Mouse (Mus musculus) liver, embryonic 14 days (tissue): ENCODE measurements around the gene Mettl17. TPM values are rescaled to one million over a fixed set of nuclear protein-coding genes. Genes with fewer than 3 reads are reported as not detected.

ENCODE experiments used
- polyA plus RNA-seq: library from polyadenylated mRNA; depleted of rRNA; stranded (reverse); fragments of >200 nt; gene quantifications from 2 replicates; pipeline ENCODE4 v1.2.3, GENCODE M21; 2012; rRNA removed

Gene Mettl17
- 8.5 and 9.5 TPM in 2 replicates for polyA plus RNA-seq

GRCm38 (mm10) chr14:51884598-51885331, at the start of gene Mettl17:
Gene Mettl17, plus strand, starts transcription at chr14:51884842.

GRCm38 (mm10) chr14:51853399-51853798, 31.2 kb upstream of the Mettl17 start, which contains the start of gene Ear6:
Gene Ear6, plus strand, starts transcription at chr14:51853699.

DNA sequence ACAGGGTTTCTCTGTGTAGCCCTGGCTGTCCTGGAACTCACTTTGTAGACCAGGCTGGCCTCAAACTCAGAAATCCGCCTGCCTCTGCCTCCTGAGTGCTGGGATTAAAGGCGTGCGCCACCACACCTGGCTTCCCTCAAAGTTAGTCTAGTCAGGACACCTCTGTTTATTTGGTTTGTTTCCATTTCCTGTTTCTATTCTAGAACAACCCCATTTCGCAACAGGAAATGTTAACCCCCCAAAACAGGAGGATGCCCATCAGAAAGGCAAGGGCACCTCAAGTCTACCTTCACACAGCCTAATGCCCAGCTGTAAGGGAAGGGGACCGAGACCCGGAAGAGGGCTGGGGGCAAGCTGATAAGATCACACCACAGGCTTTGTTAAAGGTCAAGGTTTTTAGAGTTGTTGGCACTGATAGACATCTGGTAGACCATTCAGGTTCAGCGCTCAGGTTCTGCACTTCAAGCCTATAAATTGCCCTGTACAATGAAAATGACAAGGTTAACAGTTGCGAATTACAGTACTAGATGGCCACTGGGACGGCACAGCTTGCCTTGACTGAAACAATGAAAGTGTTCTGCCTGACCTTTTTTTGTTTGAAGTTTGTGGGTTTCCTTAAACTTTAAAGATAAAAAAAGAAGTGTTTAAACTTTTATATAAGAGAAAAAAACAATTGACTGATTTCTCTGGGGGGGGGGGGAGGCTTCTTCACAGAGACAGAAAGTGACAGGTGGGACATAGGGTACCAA, 7.7 kb downstream of the Mettl17 start, which contains the start of gene Slc39a2:
Gene Slc39a2, plus strand, starts transcription at position 699 of the 749 bp plus-strand sequence.

DNA sequence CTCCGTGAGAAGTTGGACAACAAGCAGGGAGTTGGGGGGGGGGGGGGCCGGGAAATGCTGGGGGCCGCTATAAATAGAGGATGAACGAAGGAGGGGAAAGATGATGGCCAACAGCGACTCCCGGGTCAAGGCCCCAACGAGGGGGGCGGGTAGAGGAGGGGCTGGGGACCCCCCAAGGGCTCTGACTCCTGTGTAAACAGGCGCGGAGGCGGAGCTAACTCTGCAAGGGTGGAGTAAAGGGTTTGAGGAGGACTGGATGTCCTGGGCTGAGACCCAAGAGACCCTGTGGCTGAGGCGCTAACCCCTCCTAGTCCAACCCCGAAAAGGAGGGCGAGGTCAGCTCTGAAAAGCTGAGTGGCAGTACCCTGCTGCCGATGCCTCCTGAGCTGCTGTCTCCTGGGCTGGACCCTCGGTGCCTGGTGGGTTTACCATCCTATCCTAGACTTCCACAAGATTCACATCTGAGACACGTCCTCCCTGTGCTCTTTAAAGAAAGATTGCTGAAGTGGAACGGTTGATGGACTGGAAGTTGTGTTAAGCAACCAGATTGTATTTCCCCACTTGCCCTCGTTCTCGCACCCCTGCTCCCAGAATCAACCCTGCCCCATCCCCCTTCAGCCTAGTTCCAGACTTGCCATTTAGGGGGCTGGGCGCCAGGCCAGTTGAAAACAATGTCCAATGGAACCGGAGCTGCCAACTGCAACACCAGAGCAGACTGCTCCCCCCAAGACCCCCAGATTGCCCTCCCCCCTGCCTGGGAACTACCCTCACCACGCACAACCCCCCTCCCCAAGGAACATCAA, 29.5 kb downstream of the Mettl17 start, which contains the start of gene Ndrg2:
Gene Ndrg2, minus strand, starts transcription at position 199 of the 803 bp plus-strand sequence.

GRCm38 (mm10) chr14:51918125-51918524, 33.5 kb downstream of the Mettl17 start, which contains the start of gene Tppp2:
Gene Tppp2, plus strand, starts transcription at chr14:51918425.

GRCm38 (mm10) chr14:51922571-51922865, 37.9 kb downstream of the Mettl17 start, which contains the start of gene Rnase13:
Gene Rnase13, minus strand, starts transcription at chr14:51922773.

Other genes with a start within 250 kb of the Mettl17 start
- not detected in 2 replicates for gene Gm4181, start 249.2 kb upstream of the Mettl17 start, polyA plus RNA-seq
- gene Gm17079, start 189.4 kb upstream of the Mettl17 start, polyA plus RNA-seq, result not detected in 2 replicates
- not detected in 2 replicates for gene Gm5800, start 167.7 kb upstream of the Mettl17 start, polyA plus RNA-seq
- not detected in 2 replicates for gene Ang4, start 111.3 kb upstream of the Mettl17 start, polyA plus RNA-seq
- not detected in 2 replicates for gene AY358078, start 84.8 kb upstream of the Mettl17 start, polyA plus RNA-seq
- gene Ear6, start 31.1 kb upstream of the Mettl17 start, polyA plus RNA-seq, result 24.3 and 26.4 TPM in 2 replicates
- gene Slc39a2, start 8.0 kb downstream of the Mettl17 start, polyA plus RNA-seq, result 0.17 and 0.18 TPM in 2 replicates
- gene Ndrg2, start 29.3 kb downstream of the Mettl17 start, polyA plus RNA-seq, result 10.8 and 11.6 TPM in 2 replicates
- gene Tppp2, start 33.6 kb downstream of the Mettl17 start, polyA plus RNA-seq, result not detected in 2 replicates
- gene Rnase13, start 37.9 kb downstream of the Mettl17 start, polyA plus RNA-seq, result not detected in 2 replicates
- 14.0 and 14.3 TPM in 2 replicates for gene Arhgef40, start 99.9 kb downstream of the Mettl17 start, polyA plus RNA-seq
- 0.03 and 0.05 TPM in 2 replicates for gene Tmem253, start 130.8 kb downstream of the Mettl17 start, polyA plus RNA-seq
- 9.1 and 10.2 TPM in 2 replicates for gene Zfp219, start 135.9 kb downstream of the Mettl17 start, polyA plus RNA-seq
- gene Olfr221, start 157.6 kb downstream of the Mettl17 start, polyA plus RNA-seq, result 0.01 and 0.05 TPM in 2 replicates
- 184 and 196 TPM in 2 replicates for gene Hnrnpc, start 219.2 kb downstream of the Mettl17 start, polyA plus RNA-seq
- gene Rpgrip1, start 225.9 kb downstream of the Mettl17 start, polyA plus RNA-seq, result 0.42 and 0.45 TPM in 2 replicates